Mouse (Mus musculus): Measurements from ENCODE around the gene Aldh16a1.

Aldh16a1 gene

GRCm38 (mm10) chr7:45154096-45154992 lies at the start of gene Aldh16a1, which contains the start of gene Pih1d1:
TSS of gene Aldh16a1 (minus strand) at chr7:45154584.
TSS of gene Pih1d1 (plus strand) at chr7:45154303.
- peak; percentile 83 for DNase-seq (ENCODE audit: low read depth)

DNA sequence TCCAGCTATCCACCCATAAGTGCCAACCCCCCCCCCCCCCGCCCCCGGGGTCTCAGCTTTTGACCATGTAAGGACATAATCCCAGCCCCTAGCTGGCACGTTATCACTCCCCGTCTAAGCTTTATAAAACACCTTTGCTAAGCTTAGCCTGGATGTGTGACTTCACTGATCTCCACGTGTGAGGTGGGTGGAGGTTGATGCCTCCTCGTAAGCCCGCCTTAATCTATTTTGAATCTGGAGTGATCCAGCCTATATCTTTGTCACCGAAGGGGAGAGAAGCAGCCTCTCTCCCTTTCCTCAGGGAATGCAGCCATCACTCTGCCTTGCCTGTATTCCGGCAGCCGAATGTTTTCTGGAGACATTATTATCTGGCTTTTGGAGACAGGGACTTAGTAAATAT lies 48.3 kb upstream of the Aldh16a1 start:
- DNase-seq (ENCODE audit: low read depth), result no peak

- DNase-seq (ENCODE audit: low read depth), result no peak
These were observed 44.6 kb upstream of the Aldh16a1 start for GRCm38 (mm10) chr7:45198961-45199360.

DNA sequence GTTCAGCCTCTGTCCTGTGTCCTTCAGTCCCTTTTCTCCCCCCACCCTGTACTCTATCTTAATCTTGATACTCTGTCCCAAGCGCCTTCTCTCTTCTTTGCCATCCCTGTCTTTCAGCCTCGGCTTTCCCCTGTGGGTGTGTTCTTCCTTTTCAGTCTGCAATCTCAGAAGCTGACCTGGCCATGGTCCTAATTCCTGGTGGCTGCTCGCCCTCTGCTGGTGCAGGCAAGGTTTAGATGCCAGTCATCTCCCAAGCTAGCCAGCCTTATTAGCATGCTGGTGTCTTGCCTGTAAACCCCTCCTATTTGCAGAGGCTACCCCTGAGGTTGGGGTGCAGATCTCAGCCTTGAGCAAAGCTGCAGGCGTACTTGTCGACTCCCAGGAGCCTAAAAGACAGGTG lies 44.1 kb upstream of the Aldh16a1 start:
- DNase-seq (ENCODE audit: low read depth), result peak; percentile 61

- DNase-seq (ENCODE audit: low read depth), result no peak
These were observed 42.6 kb upstream of the Aldh16a1 start for GRCm38 (mm10) chr7:45196994-45197393.

DNA sequence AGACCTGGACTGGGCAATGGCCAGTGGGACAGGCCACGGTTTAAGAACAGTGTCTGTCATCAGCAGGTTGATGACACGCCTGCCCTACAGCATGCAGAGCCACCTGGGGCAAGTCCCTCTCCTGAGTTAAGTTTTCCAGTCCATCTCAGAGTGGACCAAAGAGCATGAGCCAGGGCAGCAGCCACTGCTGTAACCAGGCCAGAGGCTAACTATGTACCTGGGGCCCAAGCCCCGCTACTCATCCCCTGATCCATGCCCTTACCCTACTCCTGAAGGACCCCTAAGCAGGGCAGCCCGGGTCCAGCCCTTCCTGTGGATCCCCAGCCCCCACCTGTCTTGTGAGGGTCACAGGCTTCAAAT lies 41.8 kb upstream of the Aldh16a1 start:
- DNase-seq (ENCODE audit: low read depth), result no peak

DNA sequence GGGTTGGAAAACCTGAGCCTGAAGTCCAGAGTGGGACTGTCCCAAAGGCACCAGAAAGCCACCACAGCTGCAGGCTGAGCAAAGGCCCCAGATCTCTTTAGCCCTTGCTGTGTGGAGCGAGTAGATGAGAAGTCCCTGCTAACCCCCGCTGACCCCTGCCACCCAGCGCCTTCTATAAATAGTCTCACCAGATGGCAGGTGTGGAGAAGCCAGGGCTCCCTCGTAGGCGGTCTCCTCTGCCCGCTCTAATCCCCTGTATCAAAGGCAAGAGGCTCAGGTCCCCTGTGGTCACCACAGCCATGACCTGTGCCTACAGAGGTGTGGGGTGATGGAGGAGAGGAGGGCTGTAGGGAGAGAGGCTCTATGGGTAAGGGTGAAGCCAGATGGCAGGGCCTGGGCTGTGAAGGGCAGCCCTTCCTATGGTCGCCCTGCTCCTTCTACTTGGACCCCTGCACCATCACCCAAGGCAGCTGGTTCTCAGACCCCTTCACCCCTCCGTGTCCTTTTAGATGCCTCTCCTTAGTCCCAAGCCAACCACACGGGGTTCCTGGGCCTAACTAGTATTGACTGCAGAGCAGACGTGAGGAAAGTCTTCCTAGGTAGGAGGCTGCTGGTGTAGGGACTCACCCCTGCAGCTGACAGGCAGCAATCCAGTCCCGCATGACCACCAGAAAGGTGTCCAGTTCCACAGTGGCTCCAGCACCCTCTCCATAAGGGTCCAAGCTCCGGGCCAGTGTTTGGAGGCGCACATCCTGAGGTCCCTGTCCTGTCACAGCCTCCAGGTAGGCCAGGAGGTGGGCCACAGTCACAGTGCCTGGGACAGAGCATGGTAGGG lies 41.2 kb upstream of the Aldh16a1 start:
- no peak for DNase-seq (ENCODE audit: low read depth)

GRCm38 (mm10) chr7:45193871-45194785 lies 39.7 kb upstream of the Aldh16a1 start:
- no peak for DNase-seq (ENCODE audit: low read depth)

DNA sequence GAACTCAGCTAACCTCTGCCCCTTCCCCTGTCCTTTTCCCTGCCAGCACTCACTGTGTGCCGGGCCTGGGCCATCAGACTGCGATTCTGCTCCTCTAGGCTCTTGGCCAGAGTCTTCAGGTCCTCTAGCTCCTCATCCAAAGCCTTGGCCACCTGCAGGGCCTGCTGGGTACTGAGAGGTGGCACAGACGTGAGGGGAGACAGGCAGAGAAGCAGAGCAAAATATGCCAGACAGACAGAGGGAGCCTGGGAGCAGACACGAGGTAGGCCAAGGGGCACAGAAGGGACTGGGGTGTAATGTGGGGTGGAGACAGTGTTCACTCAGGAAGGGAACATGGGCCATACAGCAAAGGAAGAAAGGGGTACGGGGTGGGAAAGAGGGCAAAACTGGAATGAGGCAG lies 39.0 kb upstream of the Aldh16a1 start:
- no peak for DNase-seq (ENCODE audit: low read depth)

- no peak for DNase-seq (ENCODE audit: low read depth)
These were observed 38.4 kb upstream of the Aldh16a1 start for GRCm38 (mm10) chr7:45192585-45193310.

- DNase-seq (ENCODE audit: low read depth), result no peak
These were observed 37.5 kb upstream of the Aldh16a1 start for GRCm38 (mm10) chr7:45191803-45192363.

- DNase-seq (ENCODE audit: low read depth), result no peak
These were observed 36.8 kb upstream of the Aldh16a1 start for GRCm38 (mm10) chr7:45191161-45191560.

DNA sequence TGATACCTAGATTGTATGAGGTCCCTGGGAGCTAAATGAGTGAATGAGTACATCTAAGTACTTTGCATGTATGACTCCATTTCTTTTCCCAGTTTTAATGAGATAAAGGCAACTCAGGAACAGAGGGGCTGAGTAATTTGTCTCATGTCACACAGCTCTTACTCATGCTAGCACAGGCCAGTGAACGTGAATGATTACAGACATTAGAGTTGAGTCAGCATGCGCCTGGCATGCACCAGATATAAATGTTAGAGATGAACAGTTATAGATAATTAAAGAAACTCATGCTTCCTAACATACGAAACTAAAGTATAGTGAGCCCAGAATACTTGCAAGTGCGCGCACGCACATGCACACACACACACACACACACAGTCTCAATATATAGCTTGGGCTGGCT lies 35.8 kb upstream of the Aldh16a1 start:
- DNase-seq (ENCODE audit: low read depth), result no peak

DNA sequence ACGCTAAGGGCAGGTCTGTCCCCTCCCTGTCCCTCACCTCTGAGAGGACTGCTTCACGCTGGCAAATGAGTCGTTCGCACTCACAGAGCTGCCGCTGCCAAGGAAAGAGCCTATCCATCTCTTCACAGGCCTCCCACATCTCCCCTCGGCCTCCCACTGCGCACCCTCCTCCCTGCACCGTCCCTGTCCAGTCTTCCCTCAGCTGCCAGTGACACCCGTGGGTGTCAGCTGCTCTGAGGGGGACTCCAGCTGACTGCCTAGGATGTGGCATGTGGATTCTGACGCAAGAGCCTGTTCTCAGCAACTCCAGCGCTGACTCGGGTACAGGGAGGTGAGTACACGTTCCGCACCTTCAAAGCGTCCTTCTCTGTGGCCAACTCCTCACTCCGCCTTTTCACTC lies 35.2 kb upstream of the Aldh16a1 start:
- no peak for DNase-seq (ENCODE audit: low read depth)

- no peak for DNase-seq (ENCODE audit: low read depth)
These were observed 31.5 kb upstream of the Aldh16a1 start for GRCm38 (mm10) chr7:45185921-45186320.

DNA sequence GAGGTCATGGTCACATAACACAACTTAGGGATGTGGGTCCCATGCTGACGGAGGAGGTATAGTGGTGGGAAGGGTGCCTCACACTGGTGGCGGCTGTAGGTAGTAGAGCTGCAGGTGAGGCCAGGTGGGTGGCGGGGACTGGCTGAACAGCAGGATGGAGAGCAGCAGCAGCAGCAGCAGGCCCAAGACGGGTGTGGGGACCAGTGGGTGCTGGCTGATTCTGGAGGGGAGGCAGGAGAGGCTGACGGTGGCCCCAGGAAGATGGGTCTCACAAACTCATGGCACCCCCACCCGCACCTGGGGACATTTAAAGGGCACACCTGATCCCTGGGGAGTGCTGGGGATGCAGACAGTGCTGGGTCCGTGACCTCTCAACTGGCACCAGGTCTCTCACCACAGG lies 29.3 kb upstream of the Aldh16a1 start:
- DNase-seq (ENCODE audit: low read depth), result no peak

- no peak for DNase-seq (ENCODE audit: low read depth)
These were observed 28.2 kb upstream of the Aldh16a1 start for GRCm38 (mm10) chr7:45182606-45183005.

GRCm38 (mm10) chr7:45182199-45182601 lies 27.8 kb upstream of the Aldh16a1 start:
- peak; percentile 75 for DNase-seq (ENCODE audit: low read depth)

DNA sequence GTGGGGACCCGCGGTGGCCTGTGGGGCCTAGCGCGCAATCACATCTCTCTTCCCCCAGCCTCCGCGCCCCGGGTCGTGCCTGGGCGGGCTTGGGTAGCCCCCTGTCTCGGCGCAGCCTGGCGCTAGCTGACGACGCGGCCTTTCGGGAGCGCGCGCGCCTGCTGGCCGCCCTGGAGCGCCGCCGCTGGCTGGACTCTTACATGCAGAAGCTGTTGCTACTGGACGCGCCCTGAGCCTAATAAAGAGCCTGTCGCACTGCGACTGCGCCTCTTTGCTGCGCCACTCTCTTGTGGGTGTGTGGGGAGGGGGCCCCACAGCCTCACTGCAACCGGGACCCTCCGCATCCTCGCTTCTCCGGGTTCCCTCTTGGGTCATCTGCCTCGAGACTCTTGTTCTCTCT lies 27.2 kb upstream of the Aldh16a1 start:
- no peak for DNase-seq (ENCODE audit: low read depth)

DNA sequence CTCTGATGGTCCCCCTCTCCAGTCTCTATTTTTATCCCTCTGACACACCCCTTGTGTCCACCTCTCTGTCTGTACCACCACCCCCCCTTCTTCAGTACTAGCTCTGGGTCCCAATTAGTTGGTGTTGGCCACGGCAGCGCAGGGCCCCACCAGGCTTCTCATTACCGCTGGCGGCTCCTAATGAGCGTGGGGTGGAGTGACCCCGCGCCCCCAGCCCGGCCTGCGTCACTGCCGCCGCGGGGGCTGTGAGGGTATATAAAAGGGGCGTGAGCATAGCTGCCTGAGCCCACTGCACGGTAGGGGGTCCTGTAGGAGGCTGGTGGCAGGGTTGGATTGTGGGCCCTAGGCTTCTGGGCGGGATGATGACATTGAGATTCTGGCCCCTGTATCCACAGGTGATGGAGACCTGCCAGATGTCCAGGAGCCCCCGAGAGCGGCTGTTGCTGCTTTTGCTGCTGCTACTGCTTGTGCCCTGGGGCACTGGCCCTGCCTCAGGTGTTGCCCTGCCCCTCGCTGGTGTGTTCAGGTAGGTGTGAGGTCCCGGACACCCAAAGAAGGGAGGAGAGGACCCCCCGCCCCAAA lies 26.6 kb upstream of the Aldh16a1 start, which contains the start of gene Pth2:
Gene Pth2 (plus strand): TSS at position 100 of the 582 bp plus-strand sequence.
- DNase-seq (ENCODE audit: low read depth), result no peak
